Mouse (Mus musculus) thymus, adult 2 months (tissue): ENCODE measurements around the gene Kank4. TPM values are rescaled to one million over a fixed set of nuclear protein-coding genes. Genes with fewer than 3 reads are reported as not detected.
A peak's percentile ranks its signal among the peaks of the same experiment; 100 is the strongest.

ENCODE experiments used
- DNase-seq: peaks from one replicate; pipeline ENCODE4 v3.0.0; 2021
- H3K27ac ChIP-seq: fragments of 200-500 bp; 2 replicates; pipeline ENCODE4 v1.5.1; 2012; ENCODE audit warnings: low read length, control low read depth; ENCODE audit not compliant: control insufficient read depth, insufficient read depth
- H3K27me3 ChIP-seq: fragments of 200-500 bp; 2 replicates; pipeline ENCODE4 v1.6.1; 2012; ENCODE audit warnings: mild to moderate bottlenecking, low read length, moderate library complexity, mixed read lengths; ENCODE audit not compliant: control insufficient read depth, insufficient read depth
- H3K36me3 ChIP-seq: fragments of 200-500 bp; 2 replicates; pipeline ENCODE4 v1.6.1; 2012; ENCODE audit warnings: mild to moderate bottlenecking, low read length, moderate library complexity; ENCODE audit not compliant: control insufficient read depth, insufficient read depth
- H3K4me1 ChIP-seq: fragments of 200-500 bp; replicated peaks from 2 replicates; pipeline ENCODE4 v1.6.1; 2012; ENCODE audit warnings: low read length; ENCODE audit not compliant: control insufficient read depth, insufficient read depth
- H3K4me3 ChIP-seq: fragments of 200-500 bp; 2 replicates; pipeline ENCODE4 v1.5.1; 2012; ENCODE audit warnings: mild to moderate bottlenecking, low read length, control low read depth, moderate library complexity; ENCODE audit not compliant: control insufficient read depth, insufficient read depth
- CTCF ChIP-seq: fragments of 200-500 bp; IDR thresholded peaks from 2 replicates; pipeline ENCODE4 v1.5.1; 2012; ENCODE audit warnings: mild to moderate bottlenecking, control low read depth, low read length, moderate library complexity, borderline replicate concordance; ENCODE audit not compliant: control insufficient read depth, poor library complexity, insufficient read depth; ENCODE audit errors: extremely low read depth
- POLR2A ChIP-seq: fragments of 200-500 bp; IDR thresholded peaks from 2 replicates; pipeline ENCODE4 v1.6.1; 2012; ENCODE audit warnings: mild to moderate bottlenecking, low read length, control low read depth, moderate library complexity; ENCODE audit not compliant: control insufficient read depth, poor library complexity, insufficient read depth; ENCODE audit errors: extremely low read depth
- WGBS: fragments of 180-500 bp; shearing (Covaris S2); methylation state at CpG from one replicate; pipeline ENCODE4 v1.1.7; 2018; 5-methylcytosine and 5-hydroxymethylcytosine counted together
- polyA plus RNA-seq: library from polyadenylated mRNA; depleted of rRNA; stranded (reverse); fragments of >200 nt; gene quantifications from 2 replicates; pipeline ENCODE4 v1.2.3, GENCODE M21; 2012

Gene Kank4
- polyA plus RNA-seq, 1 experiment: 0.31 TPM

GRCm38 (mm10) chr4:98789861-98790311 is 27.5 kb downstream of the Kank4 start:
- TF ChIP-seq POLR2A (no peak), CTCF (no peak)
- DNase-seq: peak; percentile 4
- Histone ChIP-seq H3K36me3 (no peaks in the 10 kb centered on the region), H3K4me1 (no peaks in the 10 kb centered on the region), H3K27ac (no peak overlapping the region), H3K27me3 (no peaks in the 10 kb centered on the region), H3K4me3 (no peak overlapping the region)
- WGBS: 9% methylated on average over 10 of the region's 10 CpGs

- DNase-seq: no peak
- Histone ChIP-seq H3K4me3 (no peak overlapping the region), H3K4me1 (no peaks in the 10 kb centered on the region), H3K27ac (no peak overlapping the region), H3K27me3 (no peaks in the 10 kb centered on the region), H3K36me3 (no peaks in the 10 kb centered on the region)
- WGBS: 85% methylated on average over 7 of the region's 7 CpGs
- TF ChIP-seq POLR2A (no peak), CTCF (no peak)
These were observed 28.1 kb downstream of the Kank4 start for GRCm38 (mm10) chr4:98789133-98789765.

DNA sequence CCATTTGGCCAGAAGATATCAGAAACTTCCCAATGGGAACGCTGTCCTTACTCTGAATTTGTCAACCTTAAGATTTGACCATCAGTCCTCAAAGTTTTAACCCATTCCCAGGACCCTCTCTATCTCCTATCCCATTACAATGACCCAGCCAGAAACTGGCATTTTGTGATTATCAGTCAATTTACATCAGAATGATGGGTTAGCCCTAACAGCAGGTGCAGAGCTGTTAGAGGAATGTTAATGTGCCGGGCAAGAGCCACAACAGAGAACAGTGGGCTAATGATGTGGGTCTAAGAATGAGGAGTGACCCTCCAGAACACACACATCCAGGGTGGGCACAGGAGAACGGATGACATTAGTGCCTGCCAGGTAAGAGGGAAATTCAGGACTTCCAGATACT is 31.1 kb downstream of the Kank4 start:
- Histone ChIP-seq H3K27me3 (no peaks in the 10 kb centered on the region), H3K4me3 (no peak overlapping the region), H3K4me1 (no peaks in the 10 kb centered on the region), H3K36me3 (no peaks in the 10 kb centered on the region), H3K27ac (no peak overlapping the region)
- DNase-seq: no peak
- TF ChIP-seq CTCF (no peak), POLR2A (no peak)
- 53% methylated on average over 3 of the region's 3 CpGs for WGBS

DNA sequence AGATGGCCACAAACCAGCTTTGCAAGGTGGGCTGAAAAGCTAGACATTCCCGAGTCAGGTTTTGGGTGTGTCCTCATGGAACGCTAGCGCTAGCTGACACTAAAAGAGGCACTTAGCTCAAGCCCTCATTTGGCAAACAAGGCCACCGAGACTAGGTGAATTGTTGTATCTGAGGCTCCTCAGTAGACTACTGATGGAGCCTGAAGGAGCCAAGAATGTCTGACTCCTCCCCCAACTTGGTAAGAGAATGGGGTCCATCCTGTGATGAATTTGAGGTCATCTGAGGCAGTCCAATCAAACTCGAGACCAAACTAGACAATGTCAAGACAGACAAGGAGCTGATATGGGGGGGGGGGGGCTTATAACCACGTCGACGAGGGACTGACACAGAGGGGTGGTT is 31.5 kb downstream of the Kank4 start:
- Histone ChIP-seq H3K27ac (no peak overlapping the region), H3K36me3 (no peaks in the 10 kb centered on the region), H3K4me1 (no peaks in the 10 kb centered on the region), H3K4me3 (no peak overlapping the region), H3K27me3 (no peaks in the 10 kb centered on the region)
- 57% methylated on average over 8 of the region's 8 CpGs for WGBS
- no peak for DNase-seq
- TF ChIP-seq POLR2A: no peak
- TF ChIP-seq CTCF: no peak

- 19% methylated on average over 16 of the region's 16 CpGs for WGBS
- Histone ChIP-seq H3K4me3 (no peak overlapping the region), H3K36me3 (no peaks in the 10 kb centered on the region), H3K27ac (no peak overlapping the region), H3K27me3 (no peaks in the 10 kb centered on the region), H3K4me1 (no peaks in the 10 kb centered on the region)
- DNase-seq: no peak
- TF ChIP-seq CTCF: no peak
- TF ChIP-seq POLR2A: no peak
These were observed 39.1 kb downstream of the Kank4 start for GRCm38 (mm10) chr4:98778219-98778618.

GRCm38 (mm10) chr4:98777464-98777863 is 39.9 kb downstream of the Kank4 start:
- Histone ChIP-seq H3K4me1 (no peaks in the 10 kb centered on the region), H3K27me3 (no peaks in the 10 kb centered on the region), H3K36me3 (no peaks in the 10 kb centered on the region), H3K27ac (no peak overlapping the region), H3K4me3 (no peak overlapping the region)
- DNase-seq: no peak
- no peak for TF ChIP-seq POLR2A
- TF ChIP-seq CTCF: no peak
- WGBS: 54% methylated on average over 6 of the region's 6 CpGs
